Mouse (Mus musculus): Measurements from ENCODE around the gene Gm14214.

DNA sequence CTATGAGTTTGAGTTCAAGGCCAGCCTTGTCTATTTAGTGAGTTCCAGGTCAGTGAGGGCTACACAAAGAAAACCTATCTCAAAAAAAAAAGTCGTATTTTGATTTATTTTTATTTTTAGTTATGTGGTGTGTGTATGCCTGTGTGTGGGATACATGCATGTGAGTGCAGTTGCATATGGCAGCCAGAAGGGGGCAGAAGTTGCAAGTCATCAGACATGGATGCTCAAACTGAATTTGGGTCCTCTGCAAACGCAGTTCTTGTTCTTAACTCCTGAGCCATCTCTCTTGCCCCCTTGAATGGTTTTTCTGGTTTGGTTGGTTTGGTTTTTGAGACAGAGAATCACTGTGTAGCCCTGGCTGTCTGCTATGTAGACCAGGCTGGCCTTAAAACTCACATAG, 21.4 kb downstream of the Gm14214 start:
- no peak for TF ChIP-seq CTCF (IDR thresholded peaks at IDR 0.05; ENCODE audit: low read depth, low read length)
- no peak for TF ChIP-seq GATA1 (IDR thresholded peaks at IDR 0.05; ENCODE audit: borderline replicate concordance, low read length)
- no peak for TF ChIP-seq TAL1 (conservative IDR thresholded peaks at IDR 0.05; ENCODE audit: low read depth, low read length)
- no peak for TF ChIP-seq POLR2AphosphoS5 (IDR thresholded peaks at IDR 0.05; ENCODE audit: insufficient replicate concordance, low read depth, low read length)
- TF ChIP-seq GATA2 (IDR thresholded peaks at IDR 0.05; ENCODE audit: borderline replicate concordance, low read depth, low read length): no peak

Measured in G1E (cell line).